Mouse (Mus musculus) lung, postnatal 0 days (tissue): ENCODE results near the gene Fbn1. TPM values are rescaled to one million over a fixed set of nuclear protein-coding genes. Genes with fewer than 3 reads are reported as not detected.

Experiments used
- ATAC-seq: fragments of 200-750 bp; cut with Nextera tagmentation; 2 replicates; pipeline ENCODE4 v1.8.0; 2017; ENCODE audit warnings: moderate library complexity
- DNase-seq: peaks from one replicate; pipeline ENCODE4 v3.0.0-alpha.2; 2016; ENCODE audit warnings: low spot score
- H3K27ac ChIP-seq: fragments of 300-500 bp; sonication (generic); 2 replicates; pipeline ENCODE4 v1.5.1; 2014; ENCODE audit warnings: antibody characterized with exemption, mild to moderate bottlenecking, low read length, mixed read lengths
- H3K27me3 ChIP-seq: fragments of 300-500 bp; sonication (generic); replicated peaks from 2 replicates; pipeline ENCODE4 v1.6.1; 2014; ENCODE audit warnings: low read length, mixed read lengths; ENCODE audit not compliant: insufficient read depth
- H3K36me3 ChIP-seq: fragments of 300-500 bp; sonication (generic); 2 replicates; pipeline ENCODE4 v1.6.1; 2014; ENCODE audit warnings: low read length, mixed read lengths; ENCODE audit not compliant: insufficient read depth
- H3K4me1 ChIP-seq: fragments of 300-500 bp; sonication (generic); 2 replicates; pipeline ENCODE4 v1.6.1; 2014; ENCODE audit warnings: antibody characterized with exemption, low read depth, low read length, mixed read lengths; ENCODE audit not compliant: insufficient read depth
- H3K4me2 ChIP-seq: fragments of 300-500 bp; sonication (generic); replicated peaks from 2 replicates; pipeline ENCODE4 v1.6.1; 2014; ENCODE audit warnings: low read depth, mild to moderate bottlenecking, low read length, moderate library complexity, mixed read lengths
- H3K4me3 ChIP-seq: fragments of 300-500 bp; sonication (generic); 2 replicates; pipeline ENCODE4 v1.5.1; 2014; ENCODE audit warnings: low read depth, low read length
- H3K9ac ChIP-seq: fragments of 300-500 bp; sonication (generic); replicated peaks from 2 replicates; pipeline ENCODE4 v1.6.1; 2014; ENCODE audit warnings: low read depth, mild to moderate bottlenecking
- H3K9me3 ChIP-seq: fragments of 300-500 bp; sonication (generic); 2 replicates; pipeline ENCODE4 v1.6.1; 2016; ENCODE audit warnings: low read length, mixed read lengths
- CTCF ChIP-seq: IDR thresholded peaks from 2 replicates; pipeline ENCODE4 v1.5.1; 2016; ENCODE audit warnings: antibody characterized with exemption, mild to moderate bottlenecking
- EP300 ChIP-seq: IDR thresholded peaks from 2 replicates; pipeline ENCODE4 v1.6.1; 2016; ENCODE audit warnings: antibody characterized with exemption, mild to moderate bottlenecking, control low read depth
- WGBS: fragments of 180-500 bp; shearing (Covaris S2); extraction: QIAGEN DNeasy Blood & Tissue Kit; methylation state at CpG from one replicate; pipeline ENCODE4 v1.1.7; 2014; 5-methylcytosine and 5-hydroxymethylcytosine counted together
- polyA plus RNA-seq: library from polyadenylated mRNA; unstranded; fragments of >200 nt; fragmentation: Nextera tagmentation; extraction: Ambion mirVana; gene quantifications from 2 replicates; pipeline ENCODE4 v1.2.1, GENCODE M21; 2015

Fbn1 gene
- polyA plus RNA-seq, 1 experiment from 2014 or later: 23.6 TPM

DNA sequence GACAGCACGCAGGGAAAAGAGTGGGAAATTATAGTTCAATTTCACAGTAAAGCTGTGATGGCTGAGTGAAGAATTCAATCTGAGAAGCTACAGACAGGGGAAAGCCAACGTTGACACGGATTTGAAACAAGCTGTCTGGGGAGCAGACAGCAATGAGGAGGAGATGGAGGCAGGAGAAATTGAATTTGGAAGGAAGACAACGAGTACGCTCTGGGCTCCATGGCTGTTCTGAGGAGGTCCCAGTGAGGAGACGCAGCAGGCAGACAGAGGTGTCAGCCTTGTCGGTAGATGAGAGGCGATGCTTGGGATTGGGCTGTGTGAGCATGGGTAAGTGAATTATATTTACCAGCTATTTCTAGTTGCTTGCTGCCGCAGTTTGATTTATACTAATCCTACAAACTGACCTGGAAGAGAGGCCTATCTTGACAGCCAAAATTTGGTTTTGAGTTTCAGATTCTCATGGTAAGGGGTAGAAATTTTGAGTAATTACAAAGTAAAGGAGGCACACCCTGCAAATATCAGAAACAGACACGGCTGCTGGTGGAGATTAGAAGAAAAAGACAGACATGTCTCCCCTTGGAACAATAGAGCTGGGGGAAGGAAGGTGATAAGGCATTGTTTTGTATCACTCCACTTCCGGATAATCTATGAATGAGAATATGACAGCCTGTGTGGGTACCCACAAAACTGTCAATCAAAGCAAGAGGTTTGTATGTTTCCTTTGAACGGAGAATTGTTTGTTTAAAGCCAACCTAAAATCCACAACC, 7.7 kb upstream of the Fbn1 start:
- H3K4me1 ChIP-seq: no peaks in the 10 kb centered on the region
- H3K36me3 ChIP-seq: no peaks in the 10 kb centered on the region
- DNase-seq: no peak
- no peak overlapping the region for H3K4me3 ChIP-seq
- ATAC-seq: no peak
- 61% methylated on average over 12 of the region's 12 CpGs for WGBS
- TF ChIP-seq CTCF: no peak
- 0 out of 2 replicates have a peak, but pooled peaks have one; percentile 25 for TF ChIP-seq EP300
- H3K9me3 ChIP-seq: no peaks in the 10 kb centered on the region
- H3K9ac ChIP-seq: no peak overlapping the region
- no peak overlapping the region for H3K27ac ChIP-seq
- no peaks in the 10 kb centered on the region for H3K27me3 ChIP-seq
- no peak overlapping the region for H3K4me2 ChIP-seq

GRCm38 (mm10) chr2:125514391-125514790, 6.6 kb upstream of the Fbn1 start:
- no peaks in the 10 kb centered on the region for H3K9me3 ChIP-seq
- 54% methylated on average over 3 of the region's 3 CpGs for WGBS
- H3K27me3 ChIP-seq: no peaks in the 10 kb centered on the region
- DNase-seq (no peak), ATAC-seq (no peak)
- H3K4me1 ChIP-seq: no peaks in the 10 kb centered on the region
- no peak overlapping the region for H3K4me3 ChIP-seq
- no peak for TF ChIP-seq EP300
- no peak overlapping the region for H3K4me2 ChIP-seq
- no peak overlapping the region for H3K9ac ChIP-seq
- H3K36me3 ChIP-seq: no peaks in the 10 kb centered on the region
- no peak overlapping the region for H3K27ac ChIP-seq

DNA sequence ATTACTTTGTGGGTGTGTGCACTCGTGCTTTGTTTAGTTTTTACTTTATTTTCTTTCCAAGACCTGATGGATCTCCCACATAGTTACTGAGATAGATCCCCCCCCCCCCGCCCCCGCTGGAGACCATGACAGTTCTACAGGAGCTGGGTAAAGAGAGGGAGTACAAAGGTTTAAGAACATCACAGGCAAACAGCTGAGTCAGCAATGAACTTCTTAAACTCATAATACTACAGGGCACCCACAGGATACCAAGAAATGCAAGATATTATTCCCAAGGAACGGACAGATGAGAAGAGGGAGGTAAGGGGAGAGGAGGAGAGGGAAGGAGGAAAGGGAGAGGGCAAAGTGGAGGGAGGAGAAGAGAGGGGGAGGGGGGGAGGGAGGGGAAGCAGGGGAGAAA, 4.8 kb upstream of the Fbn1 start:
- no peak overlapping the region for H3K27ac ChIP-seq
- no peaks in the 10 kb centered on the region for H3K36me3 ChIP-seq
- 77% methylated on average over 4 of the region's 4 CpGs for WGBS
- H3K4me3 ChIP-seq: no peak overlapping the region
- DNase-seq (no peak), ATAC-seq (no peak)
- H3K9ac ChIP-seq: no peak overlapping the region
- no peak for TF ChIP-seq CTCF
- TF ChIP-seq EP300: no peak
- H3K9me3 ChIP-seq: no peaks in the 10 kb centered on the region
- no peaks in the 10 kb centered on the region for H3K4me1 ChIP-seq
- H3K27me3 ChIP-seq: no peaks in the 10 kb centered on the region
- no peak overlapping the region for H3K4me2 ChIP-seq

- no peaks in the 10 kb centered on the region for H3K9me3 ChIP-seq
- no peak for DNase-seq
- no peaks in the 10 kb centered on the region for H3K36me3 ChIP-seq
- H3K4me2 ChIP-seq: no peak overlapping the region
- no peaks in the 10 kb centered on the region for H3K4me1 ChIP-seq
- ATAC-seq: no peak
- 74% methylated on average over 4 of the region's 4 CpGs for WGBS
- H3K4me3 ChIP-seq: no peak overlapping the region
- TF ChIP-seq CTCF: no peak
- TF ChIP-seq EP300: no peak
- no peaks in the 10 kb centered on the region for H3K27me3 ChIP-seq
- no peak overlapping the region for H3K9ac ChIP-seq
- no peak overlapping the region for H3K27ac ChIP-seq
These were observed 4.1 kb upstream of the Fbn1 start for GRCm38 (mm10) chr2:125511898-125512297.

GRCm38 (mm10) chr2:125510752-125511151, 3.0 kb upstream of the Fbn1 start:
- Histone ChIP-seq H3K27ac (no peak overlapping the region), H3K36me3 (no peaks in the 10 kb centered on the region), H3K4me2 (no peak overlapping the region), H3K4me1 (0 out of 2 replicates have a peak, but pooled peaks cover 5% of the 10 kb centered on the region), H3K9ac (no peak overlapping the region), H3K27me3 (0 out of 2 replicates have a peak, but pooled peaks cover 5% of the 10 kb centered on the region), H3K9me3 (no peaks in the 10 kb centered on the region), H3K4me3 (no peak overlapping the region)
- WGBS: 79% methylated on average over 2 of the region's 2 CpGs
- DNase-seq (no peak), ATAC-seq (no peak)
- no peak for TF ChIP-seq EP300
- no peak for TF ChIP-seq CTCF

DNA sequence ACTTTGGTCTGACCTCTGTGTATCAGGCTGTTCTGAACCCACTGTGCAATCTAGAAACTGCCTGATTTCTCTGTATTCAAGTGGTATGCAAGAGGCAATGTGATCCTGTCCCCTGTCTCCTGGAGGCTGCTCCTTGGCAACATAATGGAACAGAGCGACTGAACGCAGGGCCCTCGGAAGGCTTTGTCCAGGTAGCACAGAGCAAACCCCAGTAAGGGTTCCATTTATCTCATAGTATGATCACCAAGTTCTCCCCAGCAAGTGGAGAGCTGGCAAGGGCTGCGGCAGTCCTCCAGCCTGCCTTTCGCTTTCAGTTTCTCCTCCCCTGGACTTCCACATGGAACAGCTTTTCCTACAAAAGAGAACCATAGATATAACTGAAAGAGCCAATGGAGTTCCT, 588 bp upstream of the Fbn1 start:
- Histone ChIP-seq H3K9me3 (no peaks in the 10 kb centered on the region), H3K4me3 (no peak overlapping the region), H3K36me3 (no peaks in the 10 kb centered on the region), H3K27me3 (0 out of 2 replicates have a peak, but pooled peaks cover 5% of the 10 kb centered on the region), H3K4me1 (0 out of 2 replicates have a peak, but pooled peaks cover 5% of the 10 kb centered on the region), H3K4me2 (no peak overlapping the region), H3K9ac (no peak overlapping the region), H3K27ac (no peak overlapping the region)
- ATAC-seq (no peak), DNase-seq (no peak)
- no peak for TF ChIP-seq EP300
- TF ChIP-seq CTCF: no peak
- 94% methylated on average over 5 of the region's 5 CpGs for WGBS
